Mouse (Mus musculus) mouse trophoblast stem cell (cell line): Measurements from ENCODE around the gene Pold1.

Experiments used
- in situ Hi-C, 2 experiments: fragments of 300-500 bp; cut with MseI, MboI; formaldehyde crosslinking; loops; 2 replicates in 1 of 2; 3 replicates in 1 of 2; pipeline ENCODE4 v1.15.1; 2025

Gene Pold1

GRCm38 (mm10) chr7:44546274-44546673 lies 2.4 kb downstream of the Pold1 start:
- in situ Hi-C loops = no loop called here

DNA sequence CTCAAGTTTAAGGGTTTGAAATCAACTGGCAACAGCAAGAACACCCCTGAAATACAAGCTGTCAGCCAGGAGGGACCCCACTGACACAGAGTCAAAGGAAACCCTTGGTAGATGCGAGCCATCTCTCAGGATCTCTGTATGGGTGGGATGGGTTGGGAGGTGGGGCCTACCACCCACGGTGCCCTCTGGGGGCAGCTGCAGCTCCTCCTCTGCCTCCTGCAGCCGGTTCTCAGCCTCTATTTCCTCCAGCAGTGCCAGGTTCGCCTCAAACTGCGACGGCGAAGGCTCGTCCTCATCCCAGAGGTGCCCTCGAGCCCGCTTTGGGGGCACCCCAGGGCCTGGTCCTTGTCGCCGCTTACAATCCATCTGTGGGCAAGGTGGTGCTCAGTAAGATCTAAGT lies 5.6 kb downstream of the Pold1 start:
- in situ Hi-C loops = no loop called here

DNA sequence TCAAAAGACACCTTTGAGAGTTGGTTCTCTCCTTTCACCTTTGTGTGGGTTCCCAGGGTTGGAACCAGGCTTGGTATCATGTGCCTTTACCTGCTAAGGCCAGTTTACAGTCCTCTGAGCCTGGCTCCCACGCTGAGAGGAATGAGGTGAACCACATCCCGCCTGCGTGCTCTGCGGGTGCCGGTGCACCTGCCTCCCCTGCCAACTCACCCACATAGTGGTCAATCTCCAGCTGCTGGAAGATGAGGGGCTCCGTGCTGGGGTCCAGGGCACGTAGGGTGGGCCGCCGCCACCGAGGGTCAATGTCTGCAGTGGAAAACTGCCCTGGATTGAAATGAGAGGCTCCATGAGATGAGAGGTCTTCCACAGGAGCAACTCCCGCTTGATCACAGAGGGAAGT lies 6.1 kb downstream of the Pold1 start:
- in situ Hi-C loops = no loop called here

DNA sequence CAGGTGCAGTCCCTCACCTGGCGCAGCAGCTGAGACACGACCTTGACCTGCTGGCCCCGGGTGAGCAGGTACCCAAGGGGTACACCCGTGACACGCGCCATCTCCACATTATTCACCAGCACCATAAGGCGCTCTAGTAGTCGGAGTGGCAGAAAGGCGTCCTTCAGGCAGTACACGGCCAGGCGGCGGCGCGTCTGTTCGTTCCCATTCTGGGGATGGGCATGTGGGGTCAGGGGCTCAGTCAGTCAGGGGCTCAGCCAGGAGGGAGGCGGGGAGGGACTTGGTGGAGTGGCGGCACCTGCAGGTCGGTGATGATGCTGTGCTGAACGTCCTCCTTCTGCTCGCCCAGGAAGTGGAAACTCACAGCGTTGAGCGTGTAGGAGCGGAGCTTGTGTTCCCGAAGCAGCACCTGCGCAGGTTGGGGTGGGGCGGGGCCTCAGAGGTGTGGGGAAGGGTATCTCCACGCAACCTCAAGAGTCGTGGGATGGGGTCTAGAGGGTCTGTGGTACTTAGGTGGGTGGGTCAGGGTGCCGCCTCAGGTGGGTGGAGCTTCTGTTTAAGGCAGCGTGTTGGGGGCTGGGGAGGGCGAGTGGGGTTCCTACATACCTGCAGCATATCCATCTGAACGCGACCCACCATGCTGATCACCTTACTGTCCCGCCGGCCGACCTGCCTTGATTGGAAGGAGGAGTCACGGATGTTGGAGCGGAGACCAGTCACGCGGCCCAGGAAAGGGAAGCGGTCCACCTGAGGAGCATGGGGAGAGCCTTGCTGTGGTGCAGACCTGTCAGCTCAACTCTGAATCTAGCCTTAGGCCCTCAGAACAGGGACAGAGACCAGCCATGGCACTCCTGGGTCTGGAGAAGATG lies 9.7 kb downstream of the Pold1 start:
- in situ Hi-C loops = no loop called here

DNA sequence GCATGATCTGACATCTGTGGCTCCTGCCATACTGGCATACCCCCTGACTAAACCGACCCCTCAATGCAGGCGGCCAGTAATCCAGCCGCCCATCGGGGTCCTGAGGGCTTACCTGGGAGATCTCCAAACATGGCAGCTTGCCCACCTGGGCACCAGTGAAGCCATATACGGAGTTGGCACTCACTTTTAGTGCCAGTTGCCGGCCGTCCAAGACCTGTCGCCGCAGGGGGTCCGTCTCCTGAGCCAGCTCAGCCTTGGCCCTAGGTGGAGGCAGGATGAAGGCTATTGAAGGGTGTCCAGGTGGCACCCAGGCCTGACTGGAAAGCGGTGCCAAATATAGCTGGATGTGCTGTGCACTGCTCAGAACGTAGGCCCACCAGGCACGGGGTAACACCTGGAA lies 11.2 kb downstream of the Pold1 start:
- in situ Hi-C loops = no loop called here

- in situ Hi-C loops = no loop called here
Measured at GRCm38 (mm10) chr7:44537009-44537408, 11.6 kb downstream of the Pold1 start.

- in situ Hi-C loops = no loop called here
Measured at GRCm38 (mm10) chr7:44536590-44536968, 12.1 kb downstream of the Pold1 start.

DNA sequence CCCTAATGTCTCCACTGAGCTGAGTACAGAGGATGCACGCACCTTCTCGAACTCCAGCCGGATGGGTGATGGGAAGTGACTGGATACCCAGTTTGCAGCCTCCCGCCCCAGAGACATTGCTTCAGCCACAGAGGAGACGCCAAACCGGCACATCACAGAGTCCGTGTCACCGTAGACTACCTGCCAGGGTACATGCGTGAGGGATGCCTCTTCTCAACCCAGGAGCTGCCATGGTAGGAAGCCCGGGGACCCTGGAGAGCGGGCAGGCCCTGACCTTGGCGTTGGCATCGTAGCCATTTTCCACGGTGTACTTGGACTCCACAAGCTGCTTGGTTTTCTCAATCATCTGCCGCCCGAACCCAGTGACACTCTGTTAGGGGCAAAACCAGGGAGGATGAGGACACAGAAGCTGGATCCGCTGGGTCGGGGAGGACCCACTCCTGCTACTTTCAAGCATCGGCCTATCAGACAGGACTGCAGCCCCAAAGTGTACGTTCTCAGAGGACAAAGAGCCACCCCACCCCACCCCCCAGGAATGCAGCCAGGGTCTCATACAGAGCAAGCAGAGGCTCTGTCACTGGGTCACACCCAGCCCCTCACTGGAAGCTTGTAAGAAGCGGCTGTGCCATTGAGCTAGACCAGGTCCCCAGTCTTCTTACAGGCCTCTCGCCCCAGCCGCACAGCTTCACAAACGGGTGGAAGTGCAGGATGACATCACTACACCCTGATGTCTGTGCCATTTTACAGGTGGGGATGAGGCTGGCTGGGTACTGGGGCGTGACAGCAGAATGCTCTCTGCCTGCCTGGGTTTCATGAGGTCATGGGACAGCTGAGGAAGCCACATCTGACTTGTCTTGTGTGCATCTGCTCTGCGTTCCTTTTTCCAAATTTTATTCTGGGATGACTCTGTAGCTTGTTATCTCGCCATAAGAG lies 12.7 kb downstream of the Pold1 start:
- in situ Hi-C loops = no loop called here

- in situ Hi-C loops = no loop called here
Measured at GRCm38 (mm10) chr7:44534656-44535441, 13.8 kb downstream of the Pold1 start.

- in situ Hi-C loops = no loop called here
Measured at GRCm38 (mm10) chr7:44534242-44534641, 14.4 kb downstream of the Pold1 start.

DNA sequence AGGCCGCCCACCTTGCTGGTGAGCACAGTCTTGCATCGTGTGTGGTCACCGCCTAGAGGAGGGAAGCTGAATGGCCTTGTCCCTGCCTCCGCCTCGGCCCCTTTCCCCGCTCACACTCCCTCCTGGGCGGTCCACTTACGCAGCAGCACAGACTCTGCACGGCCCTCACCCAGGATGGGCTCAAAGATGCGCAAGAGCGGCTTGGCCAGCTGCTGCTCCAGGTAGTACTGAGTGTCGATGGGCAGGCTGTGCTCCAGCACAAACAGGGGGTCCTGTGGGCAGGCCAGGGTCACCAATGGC lies 15.0 kb downstream of the Pold1 start:
- in situ Hi-C loops = no loop called here

DNA sequence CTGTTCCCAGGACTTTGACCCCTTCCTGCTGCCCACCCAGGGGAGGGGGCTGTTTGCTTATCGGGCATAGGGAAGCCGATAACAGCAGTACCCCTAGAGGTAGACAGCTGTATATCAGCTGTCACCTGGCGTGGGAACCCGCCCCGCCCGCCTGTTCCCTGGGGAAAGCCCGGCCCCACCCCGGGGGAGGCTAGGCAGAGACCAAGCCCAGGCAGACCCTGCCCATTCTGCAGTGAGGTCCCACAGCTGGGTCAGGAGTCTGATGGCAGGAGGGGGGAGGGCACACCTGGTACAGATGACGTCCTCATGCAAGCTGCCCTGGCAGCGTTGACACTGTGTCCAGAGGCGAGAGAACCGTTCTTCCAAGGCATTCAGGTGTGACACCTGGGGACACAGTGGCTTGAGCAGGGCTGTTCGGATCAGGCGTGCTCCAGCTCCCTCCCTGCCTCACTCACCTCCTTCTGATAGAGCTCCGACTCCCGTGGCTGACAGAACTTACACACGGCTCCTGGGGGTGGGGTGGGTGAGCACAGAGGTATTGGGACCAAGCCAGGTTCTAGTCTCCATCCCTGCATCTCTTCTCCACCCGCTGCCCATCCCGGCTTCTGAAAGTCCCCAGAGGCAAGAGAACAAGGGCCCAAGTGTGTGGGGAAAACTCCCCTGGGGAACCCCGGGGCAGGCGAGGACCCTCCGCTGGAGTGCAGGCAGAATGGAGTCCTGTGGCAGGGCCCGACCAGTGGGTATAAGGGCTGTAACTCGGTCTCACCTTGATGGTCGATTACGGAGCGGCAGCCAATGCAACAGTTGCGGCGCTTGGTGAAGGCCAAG lies 15.5 kb downstream of the Pold1 start:
- in situ Hi-C loops = no loop called here

DNA sequence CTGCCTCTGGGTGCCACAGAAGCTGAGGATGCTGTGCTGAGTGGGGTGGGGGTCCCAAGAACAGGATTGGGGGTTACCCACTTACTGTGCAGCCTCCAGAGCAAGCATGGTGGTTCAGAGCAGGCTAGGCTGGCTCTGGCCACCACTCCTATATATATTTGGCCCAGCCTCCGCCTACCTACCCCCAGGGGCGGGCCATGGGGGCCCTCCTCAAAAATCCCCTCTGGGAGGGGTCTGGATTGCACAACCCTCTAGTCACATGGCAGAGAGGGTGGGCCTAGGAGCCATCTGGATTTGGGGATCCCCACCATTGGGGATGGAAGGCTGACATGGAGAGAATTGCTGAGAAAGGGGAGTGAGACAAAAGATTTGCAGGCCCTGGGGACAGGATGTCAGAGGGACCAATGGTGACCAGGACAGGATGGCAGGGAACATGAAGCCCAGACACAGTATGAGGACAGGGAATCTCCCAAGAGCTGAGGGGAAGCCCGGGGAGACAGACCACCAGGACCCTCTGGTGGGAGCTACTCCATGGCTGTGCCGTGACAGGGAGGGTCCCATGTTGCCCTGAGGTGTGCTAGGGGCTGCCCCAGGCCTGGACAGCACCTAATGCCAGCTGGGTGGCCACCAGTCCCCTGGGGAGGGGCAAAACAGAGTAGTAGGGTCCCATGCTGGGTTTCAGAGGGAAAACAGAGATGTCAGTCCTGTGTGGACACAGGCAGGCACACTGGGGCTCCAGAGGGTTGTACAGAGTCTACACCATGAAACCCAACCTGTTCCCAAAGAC lies 16.5 kb downstream of the Pold1 start, which contains the start of gene Spib:
TSS of gene Spib (minus strand) at position 126 of the 787 bp plus-strand sequence.
- in situ Hi-C loops = no loop called here

- in situ Hi-C loops = no loop called here
Measured at GRCm38 (mm10) chr7:44531207-44531606, 17.4 kb downstream of the Pold1 start.

DNA sequence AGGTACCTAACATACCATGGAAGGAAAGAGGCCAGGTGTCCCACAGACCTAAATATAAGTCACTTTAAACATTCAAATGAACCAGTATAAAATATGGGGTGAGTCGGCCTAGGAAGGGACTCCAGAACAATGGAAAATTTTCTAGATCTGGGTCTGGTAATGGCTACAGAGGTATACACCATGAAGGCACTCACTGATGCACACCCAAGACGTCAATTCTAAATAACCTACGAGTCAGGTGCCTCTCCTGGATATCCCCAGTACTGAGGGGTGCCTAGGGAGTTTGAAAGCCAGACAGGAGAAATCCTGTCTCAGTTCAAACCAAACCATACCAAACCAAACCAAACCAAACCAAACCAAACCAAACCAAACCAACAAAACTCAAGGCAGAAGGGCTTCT lies 18.1 kb downstream of the Pold1 start:
- in situ Hi-C loops = no loop called here

DNA sequence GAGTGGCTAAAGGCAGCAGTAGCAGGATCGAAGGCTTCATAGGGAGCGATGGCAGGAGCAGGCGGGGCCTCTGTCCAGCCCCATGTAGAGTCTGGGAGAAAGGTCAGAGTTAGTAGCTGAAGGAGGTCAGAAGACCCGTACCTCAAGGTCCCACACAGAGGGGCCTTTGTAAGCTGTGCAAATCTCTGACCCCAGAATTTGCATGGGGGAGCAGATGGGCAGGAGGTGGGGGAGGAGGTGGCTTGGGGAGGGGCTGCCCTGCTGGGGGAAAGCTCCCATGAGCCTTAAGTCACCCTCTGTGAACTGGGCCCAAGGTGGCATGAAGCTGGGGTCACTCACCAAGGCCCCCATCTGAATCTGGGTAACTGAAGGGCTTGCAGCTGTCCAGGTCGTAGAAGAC lies 19.1 kb downstream of the Pold1 start:
- in situ Hi-C loops = loop anchor here in 1 of 2 experiments (5.0 kb wide), 1 partner anchor 33 kb away; no protein-coding TSS in a partner anchor

DNA sequence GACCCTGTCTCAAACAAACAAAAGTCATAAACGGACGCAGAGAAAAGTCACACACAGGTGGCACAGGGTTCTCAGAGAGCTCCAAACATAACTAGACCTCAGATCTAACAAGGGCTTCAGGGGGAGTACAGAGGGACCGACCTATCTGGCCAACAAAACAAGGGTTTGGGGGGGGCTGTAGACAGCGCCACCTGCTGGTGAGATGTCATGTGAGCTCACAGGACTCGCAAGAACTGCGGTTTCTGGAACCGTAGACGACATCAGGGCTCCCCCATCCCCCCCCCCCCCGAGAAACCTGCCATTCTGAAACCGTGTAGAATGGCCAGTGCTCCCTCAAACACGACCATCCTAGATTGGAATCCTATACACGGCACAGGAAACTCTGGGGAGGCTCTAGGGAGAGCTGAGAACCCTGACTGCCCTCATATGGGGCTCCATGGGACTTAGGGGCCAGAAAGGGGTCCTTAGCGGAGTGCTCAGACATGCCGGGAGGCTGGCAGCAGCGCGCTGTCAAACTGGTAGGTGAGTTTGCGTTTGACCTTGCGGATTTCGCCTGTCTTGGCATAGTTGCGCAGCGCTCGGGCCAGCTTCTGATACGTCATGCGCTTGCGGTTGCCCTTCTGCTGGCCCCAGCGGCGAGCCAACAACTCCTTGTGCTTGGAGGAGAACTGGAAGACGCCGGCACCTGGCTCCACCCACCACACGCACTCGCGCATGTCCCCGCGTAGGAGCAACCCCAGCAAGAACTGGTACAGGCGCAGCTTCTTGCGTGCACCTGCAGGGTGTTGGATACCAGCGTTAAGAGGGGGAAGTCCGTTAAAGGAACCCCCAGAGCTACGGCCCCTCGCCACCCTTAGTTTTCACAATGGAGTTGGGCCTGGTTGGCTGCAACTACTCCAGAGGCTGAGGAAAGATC lies 20.9 kb downstream of the Pold1 start:
- in situ Hi-C loops = loop anchor here in 1 of 2 experiments (5.0 kb wide), 1 partner anchor 35 kb away; no protein-coding TSS in a partner anchor

DNA sequence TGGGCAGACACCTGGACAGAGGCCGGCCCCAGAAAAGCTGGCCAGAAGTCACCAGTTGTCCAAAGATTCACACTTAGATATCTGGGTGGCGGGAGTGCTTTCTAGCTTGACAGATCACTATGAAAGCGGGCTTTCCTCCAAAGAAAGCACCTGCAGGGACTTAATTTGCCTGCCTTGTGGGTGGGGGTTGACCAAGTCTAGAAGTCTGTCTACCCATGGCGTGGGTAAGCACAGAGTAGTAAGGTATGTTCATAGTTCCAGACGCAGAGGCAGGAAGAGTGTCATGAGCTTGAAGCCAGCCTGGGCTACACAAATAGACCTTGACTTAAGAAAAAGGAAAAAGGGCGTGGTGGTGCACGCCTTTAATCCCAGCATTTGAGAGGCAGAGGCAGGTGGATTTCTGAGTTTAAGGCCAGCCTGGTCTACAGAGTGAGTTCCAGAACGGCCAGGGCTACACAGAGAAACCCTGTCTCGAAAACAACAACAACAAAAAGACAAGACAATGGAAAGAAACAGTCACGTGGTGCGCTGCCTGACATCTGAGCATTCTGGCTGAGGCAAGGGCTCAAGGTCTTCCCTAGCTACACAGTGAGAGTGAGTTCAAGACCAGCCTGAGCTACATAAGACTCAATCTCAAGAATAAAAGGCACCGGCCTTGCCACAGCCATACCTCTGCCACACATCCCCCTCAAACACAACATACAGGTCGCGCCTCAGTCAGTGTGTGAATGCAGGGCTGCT lies 22.1 kb downstream of the Pold1 start:
- in situ Hi-C loops = loop anchor here in 1 of 2 experiments (5.0 kb wide), 1 partner anchor 36 kb away; no protein-coding TSS in a partner anchor
